Mouse (Mus musculus): Measurements from ENCODE around the gene Serpina16. TPM values are rescaled to one million over a fixed set of nuclear protein-coding genes. Genes with fewer than 3 reads are reported as not detected.

Serpina16 gene
- not detected for total RNA-seq (2023)

GRCm38 (mm10) chr12:103676039-103676438 is at the start of gene Serpina16:
Serpina16 (minus strand) TSS chr12:103676139.

GRCm38 (mm10) chr12:103695429-103695828 is 19.5 kb upstream of the Serpina16 start, which contains the start of gene Serpina1f:
Serpina1f (minus strand) TSS chr12:103695529.

GRCm38 (mm10) chr12:103656848-103657626 is 18.9 kb downstream of the Serpina16 start, which contains the start of gene Serpina6:
Serpina6 (minus strand) TSS chr12:103657212.

GRCm38 (mm10) chr12:103631203-103631612 is 44.7 kb downstream of the Serpina16 start, which contains the start of gene Serpina10:
Serpina10 (minus strand) TSS chr12:103631444.

Other genes starting within 250 kb of the Serpina16 start
- gene Ifi27, start 241.9 kb downstream of the Serpina16 start, total RNA-seq (2023), result 100 to 1,000 TPM in 1 of 2 experiments, 10 to 100 TPM in 1; 85.5 to 107 TPM
- gene Ifi27l2a, start 232.5 kb downstream of the Serpina16 start, total RNA-seq (2023), result 100 to 1,000 TPM; 143 to 206 TPM
- not detected for gene Ifi27l2b, start 218.9 kb downstream of the Serpina16 start, total RNA-seq (2023)
- gene Ppp4r4, start 143.9 kb downstream of the Serpina16 start, total RNA-seq (2023), result under 1 TPM in 1 of 2 experiments, not detected in 1; 0.26 TPM
- gene Serpina10, start 44.7 kb downstream of the Serpina16 start, total RNA-seq (2023), result not detected
- gene Serpina6, start 18.9 kb downstream of the Serpina16 start, total RNA-seq (2023), result not detected
- gene Serpina1f, start 19.4 kb upstream of the Serpina16 start, total RNA-seq (2023), result not detected
- gene Serpina1d, start 97.5 kb upstream of the Serpina16 start, total RNA-seq (2023), result not detected
- gene Serpina1b, start 154.2 kb upstream of the Serpina16 start, total RNA-seq (2023), result not detected
- gene Serpina1a, start 187.4 kb upstream of the Serpina16 start, total RNA-seq (2023), result not detected
- gene Serpina1c, start 228.7 kb upstream of the Serpina16 start, total RNA-seq (2023), result not detected